Mouse (Mus musculus) cerebellum, adult 2 months (tissue): ENCODE measurements around the gene Lrrc47.

Source experiments
- CTCF ChIP-seq: fragments of 200-500 bp; IDR thresholded peaks from 2 replicates; pipeline ENCODE4 v1.5.1; 2011; ENCODE audit warnings: low read depth, mild to moderate bottlenecking, control low read depth, low read length, moderate library complexity, borderline replicate concordance; ENCODE audit not compliant: insufficient read depth
- POLR2A ChIP-seq: fragments of 200-500 bp; IDR thresholded peaks from 2 replicates; pipeline ENCODE4 v1.6.1; 2011; ENCODE audit warnings: low read length, control low read depth, borderline replicate concordance; ENCODE audit not compliant: insufficient read depth

DNA sequence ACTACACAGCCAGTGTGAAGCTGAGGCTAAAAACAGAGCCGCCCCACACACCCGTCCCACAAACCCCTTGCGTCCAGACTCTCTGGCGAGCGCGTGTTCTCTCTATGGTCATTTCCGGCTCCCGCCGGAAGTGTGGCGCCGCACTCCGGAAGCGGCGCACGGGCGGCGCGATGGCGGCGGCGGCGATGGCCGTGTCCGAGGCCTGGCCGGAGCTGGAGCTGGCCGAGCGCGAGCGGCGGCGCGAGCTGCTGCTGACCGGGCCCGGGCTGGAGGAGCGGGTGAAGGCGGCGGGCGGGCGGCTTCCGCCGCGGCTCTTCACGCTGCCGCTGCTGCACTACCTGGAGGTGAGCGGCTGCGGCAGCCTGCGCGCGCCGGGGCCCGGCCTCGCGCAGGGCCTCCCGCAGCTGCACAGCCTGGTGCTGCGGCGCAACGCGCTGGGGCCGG, at the start of gene Lrrc47:
- TF ChIP-seq POLR2A, result peak; percentile 76
- no peak for TF ChIP-seq CTCF
